Mouse (Mus musculus) layer of hippocampus, adult 9-11 months (tissue): ENCODE measurements around the gene AL731706.1.

Source experiments
- DNase-seq: peaks from one replicate; pipeline ENCODE4 v3.0.0; 2022

Gene AL731706.1

GRCm38 (mm10) chr2:136834715-136835075, 56.5 kb downstream of the AL731706.1 start:
- no peak for DNase-seq

- DNase-seq, result no peak
Measured at GRCm38 (mm10) chr2:136833976-136834714, 57.0 kb downstream of the AL731706.1 start.

GRCm38 (mm10) chr2:136832936-136833335, 58.3 kb downstream of the AL731706.1 start:
- DNase-seq, result no peak
